Mouse (Mus musculus) spleen, postnatal 10 days (tissue): ENCODE measurements around the gene D430041D05Rik.

Source experiments
- DNase-seq, 2 experiments: peaks; one replicate each; pipeline ENCODE4 v3.0.0; 2021 to 2022; ENCODE audit warnings: low spot score in 2 of 2

Gene D430041D05Rik

GRCm38 (mm10) chr2:104197281-104197680 lies 213.5 kb downstream of the D430041D05Rik start:
- DNase-seq, result no peak

GRCm38 (mm10) chr2:104192401-104193141 lies 218.2 kb downstream of the D430041D05Rik start:
- no peak for DNase-seq

GRCm38 (mm10) chr2:104191723-104192122 lies 219.1 kb downstream of the D430041D05Rik start:
- no peak for DNase-seq

GRCm38 (mm10) chr2:104188859-104189258 lies 222.0 kb downstream of the D430041D05Rik start:
- DNase-seq, result no peak

GRCm38 (mm10) chr2:104187073-104187472 lies 223.7 kb downstream of the D430041D05Rik start:
- no peak for DNase-seq

GRCm38 (mm10) chr2:104185616-104186015 lies 225.2 kb downstream of the D430041D05Rik start:
- DNase-seq, result no peak

GRCm38 (mm10) chr2:104184296-104184695 lies 226.5 kb downstream of the D430041D05Rik start:
- DNase-seq, result no peak

- no peak for DNase-seq
Measured at GRCm38 (mm10) chr2:104183246-104183845, 227.5 kb downstream of the D430041D05Rik start.

- DNase-seq, result no peak
Measured at GRCm38 (mm10) chr2:104179636-104180035, 231.2 kb downstream of the D430041D05Rik start.

GRCm38 (mm10) chr2:104178251-104178650 lies 232.6 kb downstream of the D430041D05Rik start:
- no peak for DNase-seq

GRCm38 (mm10) chr2:104176979-104177704 lies 233.7 kb downstream of the D430041D05Rik start:
- DNase-seq, result no peak

- DNase-seq, result no peak
Measured at GRCm38 (mm10) chr2:104176166-104176978, 234.4 kb downstream of the D430041D05Rik start.

GRCm38 (mm10) chr2:104175476-104176165 lies 235.2 kb downstream of the D430041D05Rik start:
- DNase-seq, result no peak

GRCm38 (mm10) chr2:104173431-104173830 lies 237.4 kb downstream of the D430041D05Rik start:
- no peak for DNase-seq

GRCm38 (mm10) chr2:104172695-104173348 lies 238.0 kb downstream of the D430041D05Rik start:
- DNase-seq, result no peak

GRCm38 (mm10) chr2:104168186-104168896 lies 242.5 kb downstream of the D430041D05Rik start:
- DNase-seq, result no peak

GRCm38 (mm10) chr2:104167765-104168164 lies 243.0 kb downstream of the D430041D05Rik start:
- DNase-seq, result no peak

GRCm38 (mm10) chr2:104165631-104166030 lies 245.2 kb downstream of the D430041D05Rik start:
- no peak for DNase-seq

GRCm38 (mm10) chr2:104163978-104164487 lies 246.8 kb downstream of the D430041D05Rik start:
- DNase-seq, result no peak

GRCm38 (mm10) chr2:104163418-104163817 lies 247.4 kb downstream of the D430041D05Rik start:
- no peak for DNase-seq
